Mouse (Mus musculus): Measurements from ENCODE around the gene Nab1. TPM values are rescaled to one million over a fixed set of nuclear protein-coding genes. Genes with fewer than 3 reads are reported as not detected.

The Nab1 gene
- polyA plus RNA-seq, 1 experiment from 2014 or later, result 10.4 TPM

DNA sequence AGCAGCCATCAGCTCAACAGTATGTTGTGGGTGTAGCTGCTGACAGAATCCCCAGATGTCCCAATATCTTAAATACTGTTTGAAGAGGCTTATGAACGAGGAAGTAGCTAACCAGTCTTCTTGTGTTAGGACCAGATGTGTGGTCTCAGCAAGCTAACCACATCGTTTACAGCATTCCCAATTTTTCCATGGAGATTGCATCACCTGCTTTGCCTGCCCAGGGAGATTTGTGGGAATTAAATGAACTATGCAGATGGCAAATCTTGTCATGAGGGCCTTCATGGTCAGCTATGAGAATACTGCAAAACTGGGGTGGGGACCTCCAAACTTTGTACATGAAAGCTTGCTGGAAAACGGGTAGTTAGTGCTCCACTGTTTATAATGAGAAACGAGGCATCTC, 30.2 kb downstream of the Nab1 start:
- H3K9me3 ChIP-seq (replicated peaks), result no peaks in the 10 kb centered on the region
- WGBS, result 49% methylated on average over 4 of the region's 4 CpGs
- H3K4me1 ChIP-seq, result peaks cover 17% of the 10 kb centered on the region
- no peaks in the 10 kb centered on the region for H3K27me3 ChIP-seq
- H3K4me3 ChIP-seq, result no peak overlapping the region
- H3K9ac ChIP-seq, result no peak overlapping the region
- ATAC-seq, result no peak
- H3K27ac ChIP-seq, result no peak overlapping the region
- peaks cover 8% of the 10 kb centered on the region for H3K36me3 ChIP-seq (ENCODE audit: poor library complexity, severe bottlenecking)
- no peak overlapping the region for H3K4me2 ChIP-seq

DNA sequence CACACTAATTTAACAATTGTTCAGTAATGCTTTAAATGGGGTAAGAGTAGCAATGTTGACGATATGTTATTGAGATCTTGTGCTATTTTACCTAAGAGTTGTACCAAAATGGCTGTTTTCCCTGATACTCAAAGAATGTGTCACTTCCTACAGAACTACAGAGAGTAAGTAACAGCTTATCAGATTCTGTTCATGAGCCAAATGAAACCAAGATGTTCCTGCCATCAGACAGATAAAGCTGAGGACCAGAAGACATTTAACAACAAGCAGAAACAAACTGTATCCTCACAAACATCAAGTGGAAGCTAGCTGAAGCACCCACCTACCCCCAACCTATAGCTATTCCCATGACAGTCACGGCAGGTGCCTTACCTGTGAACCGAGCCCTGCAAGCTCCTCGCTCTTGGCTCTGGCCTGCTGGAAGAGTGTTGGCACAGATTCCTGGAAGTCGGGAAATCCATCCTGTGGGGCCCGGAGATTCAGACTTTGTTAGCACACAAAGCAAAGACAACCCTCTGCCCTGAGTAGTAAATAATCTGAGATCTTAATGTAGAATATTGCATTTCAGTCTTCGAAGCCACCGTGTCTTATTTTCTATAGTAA, 33.9 kb downstream of the Nab1 start:
- Histone ChIP-seq H3K36me3 (ENCODE audit: poor library complexity, severe bottlenecking) (no peaks in the 10 kb centered on the region), H3K4me2 (no peak overlapping the region), H3K9me3 (replicated peaks) (no peaks in the 10 kb centered on the region), H3K27ac (no peak overlapping the region), H3K9ac (no peak overlapping the region), H3K4me3 (no peak overlapping the region), H3K4me1 (peaks cover 24% of the 10 kb centered on the region), H3K27me3 (no peaks in the 10 kb centered on the region)
- no peak for ATAC-seq
- WGBS, result 93% methylated on average over 8 of the region's 8 CpGs

DNA sequence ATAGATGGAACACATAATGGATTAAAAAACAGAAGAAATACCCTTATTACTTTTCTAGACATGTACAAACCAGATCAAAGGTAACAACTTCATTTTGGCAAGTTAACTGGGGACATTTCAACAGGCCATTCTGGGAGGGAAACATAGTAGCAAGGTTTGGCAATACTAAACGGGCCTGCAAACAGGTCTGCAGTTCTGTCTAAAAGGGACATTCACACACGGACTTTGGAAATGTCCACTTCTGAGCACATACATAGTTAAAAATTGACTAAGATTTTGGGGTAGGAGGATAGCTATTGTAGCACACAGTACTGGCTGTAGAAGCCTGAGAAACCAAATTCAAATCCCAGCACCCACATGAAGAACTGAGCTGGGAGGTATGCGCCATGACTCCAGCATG, 34.6 kb downstream of the Nab1 start:
- Histone ChIP-seq H3K27me3 (no peaks in the 10 kb centered on the region), H3K4me3 (no peak overlapping the region), H3K9ac (no peak overlapping the region), H3K27ac (no peak overlapping the region), H3K36me3 (ENCODE audit: poor library complexity, severe bottlenecking) (no peaks in the 10 kb centered on the region), H3K4me1 (peaks cover 17% of the 10 kb centered on the region), H3K9me3 (replicated peaks) (no peaks in the 10 kb centered on the region), H3K4me2 (no peak overlapping the region)
- 97% methylated on average over 3 of the region's 3 CpGs for WGBS
- no peak for ATAC-seq

DNA sequence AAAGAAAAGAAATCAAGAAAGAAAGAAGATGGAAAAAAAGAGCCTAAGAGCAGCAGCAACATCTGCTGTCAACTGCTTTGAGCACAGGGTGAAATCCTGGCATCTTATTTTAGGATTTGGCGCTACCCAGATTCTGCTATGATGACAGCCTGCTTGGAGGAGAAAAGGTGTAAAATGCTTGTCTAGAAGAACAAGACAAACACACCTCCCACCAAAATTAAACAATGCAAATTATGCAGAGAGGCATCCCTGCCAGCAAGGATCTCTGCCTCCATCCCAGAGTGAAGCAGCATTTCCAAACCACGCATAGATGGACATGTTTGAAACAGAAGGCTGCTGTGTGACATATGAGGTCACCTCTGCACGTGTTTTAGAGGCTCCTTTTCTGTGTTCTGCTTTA, 35.2 kb downstream of the Nab1 start:
- H3K9ac ChIP-seq, result no peak overlapping the region
- peaks cover 11% of the 10 kb centered on the region; the same call in 1 of the 2 replicates for H3K4me1 ChIP-seq
- no peak overlapping the region for H3K4me3 ChIP-seq
- no peaks in the 10 kb centered on the region for H3K9me3 ChIP-seq (replicated peaks)
- no peak overlapping the region for H3K4me2 ChIP-seq
- ATAC-seq, result peak; percentile 21; the same call in 1 of the 2 replicates
- no peaks in the 10 kb centered on the region for H3K27me3 ChIP-seq
- H3K36me3 ChIP-seq (ENCODE audit: poor library complexity, severe bottlenecking), result no peaks in the 10 kb centered on the region
- 77% methylated on average over 3 of the region's 3 CpGs for WGBS
- no peak overlapping the region; the same call in 1 of the 2 replicates for H3K27ac ChIP-seq

DNA sequence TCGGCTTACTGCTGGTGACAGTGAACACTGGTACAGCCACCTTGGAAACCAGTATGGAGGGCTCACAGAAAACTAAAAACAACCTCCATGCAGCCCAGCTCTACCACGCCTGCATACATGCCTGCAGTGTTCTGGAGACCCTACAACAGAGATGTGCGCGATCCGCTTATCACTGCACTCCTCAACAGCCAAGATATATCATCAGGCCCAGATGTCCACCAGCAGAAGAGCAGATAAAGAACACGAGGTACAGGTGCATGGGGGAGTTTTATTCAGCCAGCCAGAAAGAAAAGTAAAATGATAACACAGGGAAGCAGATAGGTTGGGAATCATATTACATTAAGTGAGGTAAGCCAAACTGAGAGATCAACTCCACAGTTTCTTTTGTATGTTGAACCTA, 37.2 kb downstream of the Nab1 start:
- Histone ChIP-seq H3K27ac (no peak overlapping the region), H3K36me3 (ENCODE audit: poor library complexity, severe bottlenecking) (no peaks in the 10 kb centered on the region), H3K4me2 (no peak overlapping the region), H3K27me3 (no peaks in the 10 kb centered on the region), H3K9me3 (replicated peaks) (no peaks in the 10 kb centered on the region), H3K9ac (no peak overlapping the region), H3K4me1 (0 out of 2 replicates have a peak, but pooled peaks cover 9% of the 10 kb centered on the region), H3K4me3 (no peak overlapping the region)
- 85% methylated on average over 6 of the region's 6 CpGs for WGBS
- ATAC-seq, result no peak

DNA sequence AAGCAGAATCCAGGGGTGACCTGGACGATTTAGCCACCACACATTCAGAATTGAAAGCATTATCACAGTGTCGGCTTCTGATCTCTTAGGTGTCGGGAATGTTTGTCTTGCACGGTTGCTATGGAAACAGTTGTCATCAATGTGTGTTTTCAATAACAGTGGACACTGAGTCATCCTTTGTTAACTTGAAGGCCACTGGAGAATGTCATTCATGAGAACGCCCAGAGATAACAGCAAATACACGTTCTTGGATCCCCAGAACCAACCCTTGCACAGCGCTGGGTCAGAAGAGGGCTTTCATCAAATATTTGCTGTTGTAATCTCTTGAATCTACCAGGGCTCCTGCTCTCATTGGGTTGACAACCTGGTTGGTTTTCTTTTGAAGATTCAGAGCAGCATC, 43.9 kb downstream of the Nab1 start:
- H3K9me3 ChIP-seq (replicated peaks), result no peaks in the 10 kb centered on the region
- 72% methylated on average over 7 of the region's 7 CpGs for WGBS
- no peaks in the 10 kb centered on the region for H3K4me1 ChIP-seq
- no peak overlapping the region for H3K27ac ChIP-seq
- H3K4me3 ChIP-seq, result no peak overlapping the region
- no peak overlapping the region for H3K4me2 ChIP-seq
- ATAC-seq, result no peak
- H3K27me3 ChIP-seq, result no peaks in the 10 kb centered on the region
- H3K36me3 ChIP-seq (ENCODE audit: poor library complexity, severe bottlenecking), result no peaks in the 10 kb centered on the region
- no peak overlapping the region for H3K9ac ChIP-seq

DNA sequence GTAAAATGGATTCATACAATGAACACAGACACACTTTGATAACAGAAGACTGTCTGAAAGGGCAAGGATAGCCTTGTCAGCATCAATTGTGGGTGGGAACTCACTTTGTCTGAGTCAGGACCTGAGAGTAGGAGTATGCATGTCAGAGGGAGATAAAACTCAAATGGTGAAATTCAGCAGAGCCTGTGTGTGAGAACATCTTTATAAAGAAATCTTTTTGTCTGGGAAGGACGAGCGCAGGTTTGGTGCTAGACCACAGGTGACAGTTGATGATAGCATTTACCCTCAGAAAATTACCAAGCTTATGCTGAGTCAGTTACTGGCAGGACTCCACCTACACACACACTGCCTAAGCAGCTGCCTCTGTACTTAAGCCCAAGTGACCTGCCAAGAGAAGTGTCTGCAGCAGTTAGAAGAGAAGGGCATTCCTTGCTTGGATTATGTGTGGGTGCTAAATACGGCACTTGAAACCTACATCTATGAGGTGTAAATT, 45.9 kb downstream of the Nab1 start:
- H3K9ac ChIP-seq, result no peak overlapping the region
- H3K4me2 ChIP-seq, result no peak overlapping the region
- 94% methylated on average over 3 of the region's 3 CpGs for WGBS

DNA sequence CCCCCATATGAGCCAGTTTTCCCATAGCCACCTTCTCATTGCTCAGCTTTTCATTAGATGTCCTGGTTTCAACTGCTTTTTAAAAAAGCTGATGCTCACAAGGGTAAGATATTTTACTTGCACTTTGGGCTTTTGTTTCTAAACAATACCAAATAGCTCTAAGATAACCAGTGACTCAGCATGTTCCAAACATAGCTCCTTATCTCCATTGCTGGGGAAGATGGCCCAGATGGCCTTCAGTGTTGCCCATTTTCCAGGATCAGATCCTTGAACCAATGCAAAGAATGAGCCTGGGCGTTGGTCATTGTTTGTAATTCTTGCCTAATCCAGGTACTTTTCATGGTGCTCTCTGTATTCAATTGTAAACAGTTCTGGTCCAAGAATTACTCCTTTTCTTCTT, 49.1 kb downstream of the Nab1 start:
- Histone ChIP-seq H3K4me2 (no peak overlapping the region), H3K4me1 (no peaks in the 10 kb centered on the region), H3K9me3 (replicated peaks) (no peaks in the 10 kb centered on the region), H3K27me3 (no peaks in the 10 kb centered on the region), H3K4me3 (no peak overlapping the region), H3K27ac (no peak overlapping the region), H3K9ac (no peak overlapping the region), H3K36me3 (ENCODE audit: poor library complexity, severe bottlenecking) (no peaks in the 10 kb centered on the region)
- no peak for ATAC-seq
- 86% methylated on average over 1 of the region's 1 CpGs for WGBS

More for the DNA sequence above, 45.9 kb downstream of the Nab1 start:
- Histone ChIP-seq H3K9me3 (replicated peaks) (no peaks in the 10 kb centered on the region), H3K27me3 (no peaks in the 10 kb centered on the region), H3K36me3 (ENCODE audit: poor library complexity, severe bottlenecking) (no peaks in the 10 kb centered on the region), H3K4me1 (no peaks in the 10 kb centered on the region), H3K27ac (no peak overlapping the region), H3K4me3 (no peak overlapping the region)
- no peak for ATAC-seq

DNA sequence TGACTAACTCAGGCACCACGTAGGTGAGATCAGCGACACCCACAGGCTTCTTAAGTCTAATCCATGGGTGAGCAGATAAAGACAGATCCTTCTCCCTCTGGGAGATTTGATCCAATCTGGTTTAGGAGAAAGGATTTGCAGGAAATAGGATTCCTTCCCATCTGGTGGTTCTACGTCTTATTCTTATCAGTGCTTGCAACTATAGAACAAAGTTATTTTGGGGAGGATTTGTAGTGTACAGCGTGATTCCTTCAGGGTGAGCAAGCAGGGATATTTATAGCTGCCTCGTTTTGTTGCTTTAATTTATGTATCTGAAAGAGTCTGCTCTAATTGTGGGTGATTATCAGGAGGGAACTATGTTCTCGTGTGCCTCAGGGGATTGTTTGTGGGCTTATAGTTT, 64.6 kb downstream of the Nab1 start:
- Histone ChIP-seq H3K27ac (no peak overlapping the region), H3K27me3 (no peaks in the 10 kb centered on the region), H3K9me3 (replicated peaks) (no peaks in the 10 kb centered on the region), H3K9ac (no peak overlapping the region), H3K36me3 (ENCODE audit: poor library complexity, severe bottlenecking) (no peaks in the 10 kb centered on the region), H3K4me2 (no peak overlapping the region), H3K4me1 (no peaks in the 10 kb centered on the region), H3K4me3 (no peak overlapping the region)
- 62% methylated on average over 6 of the region's 6 CpGs for WGBS
- ATAC-seq, result no peak

DNA sequence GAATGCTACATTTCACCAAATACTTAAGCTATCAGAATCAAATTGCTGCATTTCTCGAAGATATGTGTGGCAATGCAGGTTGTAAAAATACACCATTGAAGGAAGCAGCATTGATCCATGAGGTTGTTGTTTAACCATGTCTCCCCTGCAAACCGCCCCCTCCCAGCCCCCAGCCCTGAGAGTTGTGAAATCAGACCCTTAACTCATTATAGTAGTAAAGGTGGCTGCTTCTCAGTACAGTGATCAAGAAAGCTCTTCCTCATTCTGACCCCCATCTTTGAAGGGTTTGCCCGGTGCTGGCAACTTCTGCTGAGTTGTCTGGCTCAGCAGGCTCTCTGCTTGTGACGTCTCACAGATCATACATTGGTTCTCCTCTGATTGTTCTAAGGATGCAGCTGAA, 66.4 kb downstream of the Nab1 start:
- no peak overlapping the region for H3K9ac ChIP-seq
- no peak for ATAC-seq
- no peaks in the 10 kb centered on the region for H3K9me3 ChIP-seq (replicated peaks)
- no peak overlapping the region for H3K4me2 ChIP-seq
- no peaks in the 10 kb centered on the region for H3K4me1 ChIP-seq
- no peaks in the 10 kb centered on the region for H3K27me3 ChIP-seq
- 90% methylated on average over 4 of the region's 4 CpGs for whole genome bisulfite sequencing
- no peak overlapping the region for H3K27ac ChIP-seq
- no peaks in the 10 kb centered on the region for H3K36me3 ChIP-seq (ENCODE audit: poor library complexity, severe bottlenecking)
- no peak overlapping the region for H3K4me3 ChIP-seq

DNA sequence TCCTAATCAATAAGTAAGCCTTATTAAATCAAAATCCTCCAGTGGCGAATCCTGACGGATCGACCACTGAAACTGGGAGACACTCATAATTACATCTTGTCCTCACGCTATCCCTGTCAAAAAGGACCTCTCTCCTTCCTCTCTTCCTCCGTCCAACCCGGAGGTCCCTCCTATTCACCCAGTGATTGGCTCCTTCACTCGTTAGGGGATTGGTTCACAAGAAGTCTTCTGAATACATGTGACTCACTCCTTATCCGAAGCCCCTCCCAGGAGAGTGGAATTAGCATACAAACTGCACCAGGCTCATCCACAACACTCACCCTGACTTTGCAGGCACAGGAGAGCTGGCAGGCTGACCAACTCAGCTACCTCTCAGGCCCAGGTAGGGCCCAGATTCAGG, 68.7 kb downstream of the Nab1 start:
- no peaks in the 10 kb centered on the region for H3K4me1 ChIP-seq
- no peak overlapping the region for H3K9ac ChIP-seq
- no peaks in the 10 kb centered on the region for H3K27me3 ChIP-seq
- no peak overlapping the region for H3K4me2 ChIP-seq
- no peak overlapping the region for H3K27ac ChIP-seq
- no peaks in the 10 kb centered on the region for H3K36me3 ChIP-seq (ENCODE audit: poor library complexity, severe bottlenecking)
- no peak for ATAC-seq
- 77% methylated on average over 8 of the region's 8 CpGs for WGBS
- H3K4me3 ChIP-seq, result no peak overlapping the region
- H3K9me3 ChIP-seq (replicated peaks), result no peaks in the 10 kb centered on the region

DNA sequence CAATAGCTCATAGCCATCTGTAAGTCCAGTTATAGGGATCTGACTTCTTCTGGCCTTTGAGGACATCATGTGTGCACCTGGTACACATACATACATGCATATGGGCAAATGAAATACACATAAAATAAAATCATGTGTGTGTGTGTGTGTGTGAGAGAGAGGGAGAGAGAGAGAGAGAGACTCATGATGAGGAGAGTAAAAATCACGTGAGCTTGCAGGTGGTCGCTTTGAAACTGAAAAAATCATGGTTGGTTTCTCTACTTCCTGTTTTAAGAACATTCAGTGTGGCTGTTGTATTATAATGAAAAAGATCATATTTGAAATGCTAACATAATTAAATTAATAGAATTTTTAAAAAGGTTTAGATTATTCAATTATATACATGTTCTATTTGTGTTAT, 69.9 kb downstream of the Nab1 start:
- WGBS, result 87% methylated on average over 2 of the region's 2 CpGs
- H3K36me3 ChIP-seq (ENCODE audit: poor library complexity, severe bottlenecking), result no peaks in the 10 kb centered on the region
- no peaks in the 10 kb centered on the region for H3K9me3 ChIP-seq (replicated peaks)
- H3K4me3 ChIP-seq, result no peak overlapping the region
- no peaks in the 10 kb centered on the region for H3K27me3 ChIP-seq
- no peak overlapping the region for H3K27ac ChIP-seq
- no peak overlapping the region for H3K4me2 ChIP-seq
- ATAC-seq, result no peak
- no peak overlapping the region for H3K9ac ChIP-seq
- H3K4me1 ChIP-seq, result no peaks in the 10 kb centered on the region

DNA sequence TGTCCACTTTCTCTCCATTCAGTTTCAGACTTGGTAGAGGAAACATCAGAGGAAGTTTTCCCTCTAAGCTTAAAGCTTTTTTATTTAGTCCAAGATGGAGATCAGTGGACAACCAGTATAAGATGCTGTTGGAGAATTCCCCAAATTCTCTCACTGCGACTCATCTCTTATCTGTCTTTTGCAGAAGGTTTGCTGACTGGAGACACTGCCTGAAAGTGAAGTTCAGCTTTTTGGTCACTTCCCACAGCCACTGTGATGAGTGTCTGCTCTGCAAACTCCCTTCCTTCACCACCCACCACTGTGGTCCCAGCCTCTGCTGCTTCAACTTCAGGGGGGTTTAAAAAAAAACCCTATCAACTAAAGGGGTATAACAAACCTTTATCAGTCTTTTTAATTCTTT, 70.4 kb downstream of the Nab1 start:
- no peaks in the 10 kb centered on the region for H3K9me3 ChIP-seq (replicated peaks)
- no peak overlapping the region for H3K4me3 ChIP-seq
- WGBS, result 93% methylated on average over 1 of the region's 1 CpGs
- H3K4me1 ChIP-seq, result no peaks in the 10 kb centered on the region
- no peak overlapping the region for H3K9ac ChIP-seq
- H3K27me3 ChIP-seq, result no peaks in the 10 kb centered on the region
- H3K4me2 ChIP-seq, result no peak overlapping the region
- no peak for ATAC-seq
- no peak overlapping the region for H3K27ac ChIP-seq
- no peaks in the 10 kb centered on the region for H3K36me3 ChIP-seq (ENCODE audit: poor library complexity, severe bottlenecking)
